Mouse (Mus musculus) midbrain, embryonic 14.5 days (tissue): ENCODE data around the gene Klra5. TPM values are rescaled to one million over a fixed set of nuclear protein-coding genes. Genes with fewer than 3 reads are reported as not detected.
"Not testable (repeated sequence)": the region's sequence is repeated elsewhere in the genome, so short reads cannot be mapped to it uniquely, and the experiment has no call there.

ENCODE experiments used
- ATAC-seq: fragments of 200-750 bp; cut with Nextera tagmentation; 2 replicates; pipeline ENCODE4 v1.8.0; 2017; ENCODE audit warnings: moderate number of reproducible peaks, moderate library complexity; ENCODE audit not compliant: low FRiP score, low TSS enrichment
- DNase-seq: peaks from one replicate; pipeline ENCODE4 v3.0.0-alpha.2; 2015
- H3K27ac ChIP-seq: fragments of 300-500 bp; sonication (generic); replicated peaks from 2 replicates; pipeline ENCODE4 v1.5.1; 2014; ENCODE audit warnings: mild to moderate bottlenecking, low read depth, low read length, moderate library complexity
- H3K27me3 ChIP-seq: fragments of 300-500 bp; sonication (generic); 2 replicates; pipeline ENCODE4 v1.6.1; 2014; ENCODE audit warnings: low read length, control low read depth, mixed read lengths; ENCODE audit not compliant: control insufficient read depth, insufficient read depth
- H3K36me3 ChIP-seq: fragments of 300-500 bp; sonication (generic); 2 replicates; pipeline ENCODE4 v1.6.1; 2014; ENCODE audit warnings: low read length, control low read depth; ENCODE audit not compliant: control insufficient read depth, insufficient read depth
- H3K4me1 ChIP-seq: fragments of 300-500 bp; sonication (generic); 2 replicates; pipeline ENCODE4 v1.6.1; 2014; ENCODE audit warnings: mild to moderate bottlenecking, antibody characterized with exemption, low read length, control low read depth; ENCODE audit not compliant: control insufficient read depth, insufficient read depth
- H3K4me2 ChIP-seq: fragments of 300-500 bp; sonication (generic); 2 replicates; pipeline ENCODE4 v1.6.1; 2014; ENCODE audit warnings: mild to moderate bottlenecking, low read length, moderate library complexity
- H3K4me3 ChIP-seq: fragments of 300-500 bp; sonication (generic); replicated peaks from 2 replicates; pipeline ENCODE4 v1.5.1; 2014; ENCODE audit warnings: low read depth, low read length
- H3K9ac ChIP-seq: fragments of 300-500 bp; sonication (generic); replicated peaks from 2 replicates; pipeline ENCODE4 v1.6.1; 2014; ENCODE audit warnings: mild to moderate bottlenecking, low read length, moderate library complexity
- H3K9me3 ChIP-seq: fragments of 300-500 bp; sonication (generic); 2 replicates; pipeline ENCODE4 v1.6.1; 2016; ENCODE audit warnings: low read length, control low read depth, mixed read lengths; ENCODE audit not compliant: control insufficient read depth
- WGBS: fragments of 180-500 bp; shearing (Covaris S2); extraction: QIAGEN DNeasy Blood & Tissue Kit; methylation state at CpG from one replicate; pipeline ENCODE4 v1.1.7; 2014; 5-methylcytosine and 5-hydroxymethylcytosine counted together
- polyA plus RNA-seq: library from polyadenylated mRNA; unstranded; fragments of >200 nt; fragmentation: Nextera tagmentation; extraction: Ambion mirVana; gene quantifications from 2 replicates; pipeline ENCODE4 v1.2.1, GENCODE M21; 2014

The Klra5 gene
- not detected in 2 replicates for polyA plus RNA-seq

DNA sequence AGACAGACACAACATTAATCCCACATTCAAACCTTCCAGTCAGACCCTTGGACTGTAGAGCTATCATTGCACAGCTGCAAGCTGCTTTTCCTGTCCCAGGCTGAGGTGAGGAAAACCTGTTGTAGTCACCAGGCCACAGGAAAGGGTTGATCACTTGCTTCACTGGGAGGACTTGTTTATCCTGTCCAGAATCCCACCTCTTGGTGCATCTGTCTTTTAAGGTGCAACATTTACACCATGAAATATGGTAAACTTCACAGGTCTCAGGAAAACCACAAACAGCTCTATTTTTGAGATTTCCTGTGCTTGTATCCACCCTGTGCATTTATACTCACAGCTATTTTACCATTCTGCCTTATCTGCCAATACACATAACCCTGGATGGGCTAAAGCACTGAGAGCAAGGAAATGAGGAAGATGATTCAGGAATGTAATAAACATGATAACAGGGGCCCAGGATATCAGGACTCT is at the start of gene Klra5:
Gene Klra5 (minus strand): TSS at position 175 of the 471 bp plus-strand sequence.
- H3K36me3 ChIP-seq, H3K9ac ChIP-seq, H3K4me1 ChIP-seq, H3K4me3 ChIP-seq, DNase-seq, H3K27ac ChIP-seq, ATAC-seq, H3K4me2 ChIP-seq, H3K27me3 ChIP-seq, H3K9me3 ChIP-seq: not testable (repeated sequence)

DNA sequence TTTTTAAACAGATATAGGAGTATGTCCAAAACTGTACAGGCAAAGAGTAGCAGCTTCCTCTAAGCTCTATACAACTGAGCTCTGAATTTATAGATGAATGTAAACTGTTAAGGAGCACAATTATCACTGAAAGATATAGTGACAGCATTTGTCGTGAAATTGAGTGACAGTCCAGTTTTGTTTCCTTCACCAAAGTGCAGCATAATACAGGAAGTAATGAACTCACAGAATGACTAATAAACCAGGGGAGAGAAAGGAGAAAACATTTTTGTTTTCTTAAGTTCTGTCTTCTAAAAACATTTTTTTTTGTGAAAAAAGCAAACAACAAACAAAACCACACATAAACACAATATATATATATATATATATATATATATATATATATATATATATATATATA is 454 bp downstream of the Klra5 start:
- Histone ChIP-seq H3K9ac (no peak overlapping the region), H3K4me3 (no peak overlapping the region), H3K4me1 (no peaks in the 10 kb centered on the region), H3K27me3 (no peaks in the 10 kb centered on the region), H3K36me3 (no peaks in the 10 kb centered on the region), H3K4me2 (no peak overlapping the region), H3K27ac (no peak overlapping the region), H3K9me3 (no peaks in the 10 kb centered on the region)
- DNase-seq (no peak), ATAC-seq (no peak)
- 70% methylated on average over 1 of the region's 1 CpGs for WGBS

DNA sequence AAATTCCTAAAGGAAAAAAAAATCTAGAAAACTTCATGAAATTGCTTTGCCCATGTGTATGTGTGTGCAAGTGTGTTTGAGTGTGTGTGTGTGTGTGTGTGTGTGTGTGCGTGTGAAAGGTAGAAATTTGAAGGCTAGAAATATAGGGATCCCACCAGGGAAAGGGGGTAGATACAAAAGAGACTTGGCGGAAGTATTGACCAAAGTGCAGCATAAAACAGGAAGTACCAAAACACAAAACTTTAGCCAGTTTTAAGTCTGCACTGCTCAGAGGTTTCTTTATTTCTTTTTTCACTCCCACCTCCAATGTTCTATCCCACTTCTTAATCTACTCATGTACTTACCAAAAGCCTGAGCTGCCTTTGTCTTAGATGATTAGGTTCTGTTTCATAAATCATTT is 34.9 kb downstream of the Klra5 start:
- ATAC-seq: no peak
- Histone ChIP-seq H3K27ac (no peak overlapping the region), H3K4me2 (no peak overlapping the region), H3K4me1 (no peaks in the 10 kb centered on the region), H3K9me3 (peaks cover 10% of the 10 kb centered on the region), H3K27me3 (no peaks in the 10 kb centered on the region), H3K4me3 (no peak overlapping the region), H3K9ac (no peak overlapping the region), H3K36me3 (no peaks in the 10 kb centered on the region)
- DNase-seq: no peak
- WGBS: 72% methylated on average over 2 of the region's 2 CpGs

DNA sequence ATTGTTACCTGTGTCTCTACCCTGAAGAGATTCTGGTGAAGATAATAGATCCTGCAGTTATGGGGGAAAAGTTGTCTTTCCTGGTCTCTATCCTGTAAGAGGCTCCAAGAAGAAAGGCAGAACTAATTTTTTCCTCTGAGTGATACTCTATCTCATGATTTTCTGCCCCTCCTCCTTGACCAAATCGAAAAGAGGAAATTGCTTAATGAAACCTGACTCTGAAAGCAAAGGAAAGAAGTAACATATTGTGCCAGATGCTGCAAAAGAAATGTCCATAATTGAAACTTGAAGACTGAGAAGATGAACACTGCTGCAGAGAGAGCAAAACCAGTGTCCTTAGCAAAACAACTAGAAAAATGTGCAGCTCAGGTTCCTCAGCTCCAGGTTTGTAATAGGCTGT is 40.9 kb downstream of the Klra5 start, which contains the start of gene Klra17:
Gene Klra17 (minus strand): TSS at position 124 of the 400 bp plus-strand sequence.
- no peak for ATAC-seq

DNA sequence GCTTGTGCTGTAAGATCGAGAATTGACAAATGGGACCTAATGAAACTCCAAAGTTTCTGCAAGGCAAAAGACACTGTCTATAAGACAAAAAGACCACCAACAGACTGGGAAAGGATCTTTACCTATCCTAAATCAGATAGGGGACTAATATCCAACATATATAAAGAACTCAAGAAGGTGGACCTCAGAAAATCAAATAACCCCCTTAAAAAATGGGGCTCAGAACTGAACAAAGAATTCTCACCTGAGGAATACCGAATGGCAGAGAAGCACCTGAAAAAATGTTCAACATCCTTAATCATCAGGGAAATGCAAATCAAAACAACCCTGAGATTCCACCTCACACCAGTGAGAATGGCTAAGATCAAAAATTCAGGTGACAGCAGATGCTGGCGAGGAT is 55.1 kb downstream of the Klra5 start, which contains the start of gene Gm17631:
Gene Gm17631 (plus strand): TSS at position 301 of the 400 bp plus-strand sequence.
- H3K9ac ChIP-seq, DNase-seq, ATAC-seq, H3K4me3 ChIP-seq, H3K27ac ChIP-seq, H3K27me3 ChIP-seq, H3K4me1 ChIP-seq, H3K4me2 ChIP-seq, H3K9me3 ChIP-seq, H3K36me3 ChIP-seq: not testable (repeated sequence)
- no CpG with 5 or more reads among the region's 3 CpGs for whole genome bisulfite sequencing

More for the DNA sequence above, 40.9 kb downstream of the Klra5 start, which contains the start of gene Klra17:
- no peak for DNase-seq
- Histone ChIP-seq H3K9ac (no peak within 1 kb of the TSS), H3K4me2 (no peak within 1 kb of the TSS), H3K4me1 (no peaks in the 10 kb centered on the region), H3K9me3 (peaks cover 16% of the 10 kb centered on the region), H3K27ac (no peak within 1 kb of the TSS), H3K4me3 (no peak within 1 kb of the TSS), H3K27me3 (no peaks in the 10 kb centered on the region), H3K36me3 (no peaks in the 10 kb centered on the region)
- 50% methylated on average over 1 of the region's 1 CpGs for WGBS

Other genes with a start within 250 kb of the Klra5 start
- not detected in 2 replicates for gene Klrc1, start 238.7 kb downstream of the Klra5 start, polyA plus RNA-seq
- not detected in 2 replicates for gene Klri1, start 200.5 kb downstream of the Klra5 start, polyA plus RNA-seq
- not detected in 2 replicates for gene Klri2, start 177.2 kb downstream of the Klra5 start, polyA plus RNA-seq
- gene Gm156, start 133.4 kb downstream of the Klra5 start, polyA plus RNA-seq: not detected in 2 replicates
- not detected in 2 replicates for gene Gm17631, start 55.0 kb downstream of the Klra5 start, polyA plus RNA-seq
- gene Klra17, start 41.0 kb downstream of the Klra5 start, polyA plus RNA-seq: not detected in 2 replicates
- gene Klra6, start 109.3 kb upstream of the Klra5 start, polyA plus RNA-seq: not detected in 2 replicates
- gene Klra4, start 149.6 kb upstream of the Klra5 start, polyA plus RNA-seq: not detected in 2 replicates
- not detected in 2 replicates for gene Klra8, start 212.2 kb upstream of the Klra5 start, polyA plus RNA-seq